Mouse (Mus musculus) midbrain, postnatal 0 days (tissue): ENCODE measurements around the gene Adgra3. TPM values are rescaled to one million over a fixed set of nuclear protein-coding genes. Genes with fewer than 3 reads are reported as not detected.
A peak's percentile ranks its signal among the peaks of the same experiment; 100 is the strongest.

Experiments
- ATAC-seq: fragments of 200-750 bp; cut with Nextera tagmentation; 2 replicates; pipeline ENCODE4 v1.8.0; 2017; ENCODE audit warnings: moderate number of reproducible peaks, mild to moderate bottlenecking, moderate TSS enrichment, moderate library complexity; ENCODE audit not compliant: low FRiP score
- DNase-seq: peaks from one replicate; pipeline ENCODE4 v3.0.0-alpha.2; 2015; ENCODE audit warnings: low spot score
- H3K27ac ChIP-seq: fragments of 300-500 bp; sonication (generic); 2 replicates; pipeline ENCODE4 v1.5.1; 2014; ENCODE audit warnings: low read depth, mild to moderate bottlenecking, low read length, mixed read lengths
- H3K27me3 ChIP-seq: fragments of 300-500 bp; sonication (generic); 2 replicates; pipeline ENCODE4 v1.6.1; 2014; ENCODE audit warnings: low read length, control low read depth, mixed read lengths; ENCODE audit not compliant: insufficient read depth
- H3K36me3 ChIP-seq: fragments of 300-500 bp; sonication (generic); 2 replicates; pipeline ENCODE4 v1.6.1; 2014; ENCODE audit warnings: low read length, control low read depth, mixed read lengths; ENCODE audit not compliant: insufficient read depth
- H3K4me1 ChIP-seq: fragments of 300-500 bp; sonication (generic); 2 replicates; pipeline ENCODE4 v1.6.1; 2014; ENCODE audit warnings: mild to moderate bottlenecking, control low read depth, antibody characterized with exemption, low read length, mixed read lengths; ENCODE audit not compliant: insufficient read depth
- H3K4me2 ChIP-seq: fragments of 300-500 bp; sonication (generic); 2 replicates; pipeline ENCODE4 v1.6.1; 2014; ENCODE audit warnings: low read depth, mild to moderate bottlenecking, low read length, mixed read lengths; ENCODE audit not compliant: poor library complexity, severe bottlenecking
- H3K4me3 ChIP-seq: fragments of 300-500 bp; sonication (generic); 2 replicates; pipeline ENCODE4 v1.5.1; 2014; ENCODE audit warnings: low read depth, mild to moderate bottlenecking, low read length, moderate library complexity
- H3K9ac ChIP-seq: fragments of 300-500 bp; sonication (generic); replicated peaks from 2 replicates; pipeline ENCODE4 v1.6.1; 2014; ENCODE audit warnings: mild to moderate bottlenecking, low read length, moderate library complexity, mixed read lengths; ENCODE audit not compliant: poor library complexity, severe bottlenecking
- H3K9me3 ChIP-seq: fragments of 300-500 bp; sonication (generic); 2 replicates; pipeline ENCODE4 v1.6.1; 2016; ENCODE audit warnings: low read length, control low read depth
- CTCF ChIP-seq: IDR thresholded peaks from 2 replicates; pipeline ENCODE4 v1.5.1; 2016; ENCODE audit warnings: antibody characterized with exemption, mild to moderate bottlenecking
- WGBS: fragments of 180-500 bp; shearing (Covaris S2); extraction: QIAGEN DNeasy Blood & Tissue Kit; methylation state at CpG from one replicate; pipeline ENCODE4 v1.1.7; 2014; 5-methylcytosine and 5-hydroxymethylcytosine counted together
- polyA plus RNA-seq: library from polyadenylated mRNA; unstranded; fragments of >200 nt; fragmentation: Nextera tagmentation; extraction: Ambion mirVana; gene quantifications from 2 replicates; pipeline ENCODE4 v1.2.1, GENCODE M21; 2015
- total RNA-seq: library from RNA; depleted of rRNA; stranded (reverse); fragments of >200 nt; gene quantifications from 2 replicates; pipeline ENCODE4 v1.2.3, GENCODE M21; 2014

Gene Adgra3
- total and polyA plus RNA-seq, 2 experiments from 2014 or later = 8.1 to 37.5 TPM

DNA sequence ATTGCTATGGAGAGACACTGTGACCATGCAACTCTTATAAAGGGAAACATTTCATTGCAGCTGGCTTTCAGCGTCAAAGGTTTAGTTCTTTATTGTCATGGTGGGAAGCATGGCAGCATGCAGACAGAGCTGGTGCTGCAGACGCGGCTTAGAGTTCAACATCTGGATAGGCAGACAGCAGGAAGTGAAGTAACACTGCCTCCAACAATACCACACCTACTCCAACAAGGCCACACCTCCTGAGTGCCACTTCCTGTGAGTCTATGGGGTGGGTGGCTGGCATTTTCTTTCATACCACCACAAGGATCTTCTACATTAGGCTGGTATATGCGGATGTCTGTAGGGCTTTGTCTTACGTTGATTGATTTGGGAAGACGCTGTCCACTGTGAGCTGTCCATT, 29.1 kb downstream of the Adgra3 start:
- no peak for TF ChIP-seq CTCF
- WGBS = 93% methylated on average over 6 of the region's 6 CpGs
- ATAC-seq = no peak

DNA sequence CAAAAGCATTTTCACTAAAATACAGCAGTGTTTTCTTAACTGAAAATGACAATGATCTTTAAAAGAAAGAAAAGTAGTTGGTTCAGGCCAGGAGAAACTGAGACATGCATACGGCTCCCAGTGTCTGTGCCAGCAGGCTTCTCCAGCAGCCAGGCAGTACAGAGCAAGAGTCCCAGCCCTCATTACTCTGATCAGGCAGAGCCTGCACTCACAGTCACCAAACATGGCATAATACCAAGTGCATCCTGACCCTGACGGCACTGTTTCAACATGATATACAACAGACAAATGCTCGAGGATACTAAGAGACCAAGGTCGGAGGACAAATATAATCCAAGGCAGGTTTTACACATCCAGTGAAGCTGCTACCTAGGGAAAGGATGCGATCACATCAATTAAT, 31.2 kb downstream of the Adgra3 start:
- ATAC-seq (0 out of 2 replicates have a peak, but pooled peaks have one; percentile 44), DNase-seq (no peak)
- Histone ChIP-seq H3K9ac (no peak overlapping the region), H3K9me3 (no peaks in the 10 kb centered on the region), H3K4me3 (no peak overlapping the region), H3K4me1 (no peaks in the 10 kb centered on the region; the same call in 1 of the 2 replicates), H3K27me3 (no peaks in the 10 kb centered on the region), H3K36me3 (peaks cover 4% of the 10 kb centered on the region; the same call in 1 of the 2 replicates), H3K27ac (0 out of 2 replicates have a peak overlapping the region, but pooled peaks have one; percentile 3), H3K4me2 (no peak overlapping the region)
- TF ChIP-seq CTCF = no peak
- WGBS = 47% methylated on average over 5 of the region's 5 CpGs

More for the DNA sequence above, 29.1 kb downstream of the Adgra3 start:
- Histone ChIP-seq H3K4me2 (no peak overlapping the region), H3K27me3 (no peaks in the 10 kb centered on the region), H3K4me1 (peaks cover 2% of the 10 kb centered on the region; the same call in 1 of the 2 replicates), H3K9ac (no peak overlapping the region), H3K36me3 (peaks cover 2% of the 10 kb centered on the region; the same call in 1 of the 2 replicates), H3K27ac (no peak overlapping the region), H3K9me3 (no peaks in the 10 kb centered on the region), H3K4me3 (no peak overlapping the region)
- DNase-seq = no peak

DNA sequence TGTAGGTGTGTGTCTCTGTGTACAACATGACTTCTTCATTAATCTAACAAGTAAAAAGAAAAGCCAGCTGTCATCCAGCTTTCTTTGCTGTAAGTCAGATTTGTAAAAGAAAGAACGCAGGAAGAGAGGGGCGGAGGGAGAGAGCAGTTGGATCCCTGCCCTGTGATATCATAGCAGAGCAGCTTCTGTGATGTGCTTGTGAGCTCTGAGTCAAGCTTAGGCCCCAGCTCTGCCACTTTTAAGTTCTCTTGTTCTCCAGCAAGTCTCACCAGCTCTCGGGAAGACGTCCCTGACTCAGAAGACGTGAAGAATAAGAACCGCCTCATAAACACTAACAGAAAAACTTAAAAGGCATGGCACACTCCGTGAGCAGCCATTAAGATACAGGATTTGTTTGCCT, 31.8 kb downstream of the Adgra3 start:
- no peak for ATAC-seq
- no peak for DNase-seq

DNA sequence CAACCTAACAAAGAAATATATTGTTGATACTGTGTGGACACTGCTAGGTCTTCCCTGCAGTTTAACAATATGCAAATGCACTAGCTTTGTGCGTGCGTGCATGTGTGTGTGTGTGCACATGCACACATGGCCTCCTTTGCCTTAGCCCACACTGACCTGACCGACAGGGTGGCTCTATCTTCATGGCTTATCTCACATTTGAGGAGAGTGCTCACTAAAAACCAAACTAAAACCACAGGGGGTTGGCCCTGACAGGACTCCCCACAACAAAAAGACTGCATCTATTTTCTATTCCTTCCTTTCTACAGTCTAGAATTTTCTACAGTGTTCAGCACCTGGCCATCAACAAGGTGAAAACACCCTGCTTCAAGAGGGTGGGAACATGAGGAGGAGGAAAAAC, 32.7 kb downstream of the Adgra3 start:
- Histone ChIP-seq H3K27me3 (no peaks in the 10 kb centered on the region), H3K9me3 (no peaks in the 10 kb centered on the region), H3K9ac (no peak overlapping the region), H3K27ac (no peak overlapping the region), H3K4me1 (no peaks in the 10 kb centered on the region; the same call in 1 of the 2 replicates), H3K4me2 (no peak overlapping the region), H3K36me3 (peaks cover 4% of the 10 kb centered on the region; the same call in 1 of the 2 replicates), H3K4me3 (no peak overlapping the region)
- no peak for DNase-seq
- no peak for TF ChIP-seq CTCF
- no peak for ATAC-seq
- WGBS = 81% methylated on average over 3 of the region's 3 CpGs

More for the DNA sequence above, 31.8 kb downstream of the Adgra3 start:
- peaks cover 4% of the 10 kb centered on the region; the same call in 1 of the 2 replicates for H3K36me3 ChIP-seq
- no peak overlapping the region for H3K4me3 ChIP-seq
- H3K27ac ChIP-seq = 0 out of 2 replicates have a peak overlapping the region, but pooled peaks have one; percentile 3
- H3K27me3 ChIP-seq = no peaks in the 10 kb centered on the region
- no peaks in the 10 kb centered on the region for H3K9me3 ChIP-seq
- H3K4me1 ChIP-seq = no peaks in the 10 kb centered on the region; the same call in 1 of the 2 replicates
- no peak for TF ChIP-seq CTCF
- 52% methylated on average over 7 of the region's 7 CpGs for WGBS
- H3K9ac ChIP-seq = no peak overlapping the region
- H3K4me2 ChIP-seq = no peak overlapping the region

DNA sequence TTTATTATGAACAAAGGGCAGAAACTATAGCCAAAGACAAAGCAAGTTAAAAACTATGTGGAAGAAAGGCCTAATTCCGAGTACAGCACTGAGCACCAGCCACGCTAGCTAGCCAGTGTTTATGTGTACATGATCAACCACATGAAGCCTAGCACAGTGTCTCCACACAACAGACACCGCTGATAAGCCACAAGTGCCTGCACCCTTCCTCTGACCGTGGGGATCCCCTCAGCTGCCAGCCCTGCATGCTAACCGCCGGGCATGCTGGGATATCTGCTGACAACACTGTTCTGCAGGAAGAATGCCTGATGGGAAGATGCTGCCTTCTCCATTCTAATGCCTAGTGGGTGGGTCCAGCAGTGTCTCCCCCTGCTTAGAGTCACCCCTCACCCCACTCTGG, 34.7 kb downstream of the Adgra3 start:
- no peak for ATAC-seq
- TF ChIP-seq CTCF = no peak
- Histone ChIP-seq H3K4me3 (no peak overlapping the region), H3K9me3 (no peaks in the 10 kb centered on the region), H3K9ac (no peak overlapping the region), H3K27ac (no peak overlapping the region), H3K4me1 (no peaks in the 10 kb centered on the region; the same call in 1 of the 2 replicates), H3K36me3 (peaks cover 6% of the 10 kb centered on the region; the same call in 1 of the 2 replicates), H3K27me3 (no peaks in the 10 kb centered on the region), H3K4me2 (no peak overlapping the region)
- DNase-seq = no peak
- 88% methylated on average over 6 of the region's 6 CpGs for WGBS

DNA sequence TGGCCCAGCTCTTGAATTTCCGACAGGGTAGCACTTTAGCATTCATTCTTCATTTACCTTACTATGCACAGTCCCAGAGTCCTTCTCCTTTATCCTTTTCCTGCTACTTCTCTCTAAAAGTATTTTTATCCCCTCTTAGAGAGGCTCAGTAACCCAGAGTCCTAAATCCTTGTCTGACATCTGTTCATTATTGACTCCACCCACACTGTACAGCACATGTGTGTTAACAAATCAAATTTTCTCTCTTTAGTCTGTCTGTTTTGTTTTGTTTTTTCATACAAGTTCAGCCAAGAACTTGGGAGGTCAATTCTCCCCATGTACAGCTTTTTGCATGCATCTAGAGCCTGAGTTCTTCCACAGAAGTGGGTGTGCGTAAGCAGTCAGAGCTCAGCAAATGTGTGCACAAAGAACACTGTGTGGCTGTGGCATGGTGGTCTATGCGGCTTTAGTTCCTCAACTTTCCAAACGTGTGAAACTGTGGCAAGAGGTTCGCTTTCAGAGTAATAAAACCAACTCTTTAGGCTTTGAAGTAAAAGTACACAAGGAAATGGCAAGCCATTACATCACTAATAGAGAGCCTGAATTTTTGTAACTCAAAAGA, 42.7 kb downstream of the Adgra3 start:
- Histone ChIP-seq H3K4me2 (no peak overlapping the region), H3K27ac (no peak overlapping the region), H3K36me3 (peaks cover 3% of the 10 kb centered on the region; the same call in 1 of the 2 replicates), H3K9ac (no peak overlapping the region), H3K27me3 (no peaks in the 10 kb centered on the region), H3K4me1 (no peaks in the 10 kb centered on the region), H3K9me3 (no peaks in the 10 kb centered on the region), H3K4me3 (no peak overlapping the region)
- no peak for TF ChIP-seq CTCF
- DNase-seq (no peak), ATAC-seq (no peak)
- 84% methylated on average over 5 of the region's 5 CpGs for WGBS
